Mouse (Mus musculus) E14TG2a.4 (cell line): ENCODE measurements around the gene Inpp5f.

Experiments used
- CTCF ChIP-seq: conservative IDR thresholded peaks from 2 replicates; pipeline ENCODE4 v1.5.1; 2014; ENCODE audit warnings: low read length
- NANOG ChIP-seq: IDR thresholded peaks from 2 replicates; pipeline ENCODE4 v1.6.1; 2014; ENCODE audit warnings: borderline replicate concordance, low read length, mixed read lengths
- POU5F1 ChIP-seq: IDR thresholded peaks from 2 replicates; pipeline ENCODE4 v1.6.1; 2014; ENCODE audit warnings: low read length, borderline replicate concordance

- no peak for TF ChIP-seq CTCF
- no peak for TF ChIP-seq POU5F1
- no peak for TF ChIP-seq NANOG
Observed at GRCm38 (mm10) chr7:128601826-128602225, 9.3 kb upstream of the Inpp5f start.
